Mouse (Mus musculus) ES-CJ7 (cell line): ENCODE measurements around the gene Slc39a9.
A peak's percentile ranks its signal among the peaks of the same experiment; 100 is the strongest.

Experiments used
- DNase-seq: peaks from one replicate; pipeline ENCODE4 v3.0.0; 2011; ENCODE audit warnings: low read depth, low spot score

Slc39a9 gene

DNA sequence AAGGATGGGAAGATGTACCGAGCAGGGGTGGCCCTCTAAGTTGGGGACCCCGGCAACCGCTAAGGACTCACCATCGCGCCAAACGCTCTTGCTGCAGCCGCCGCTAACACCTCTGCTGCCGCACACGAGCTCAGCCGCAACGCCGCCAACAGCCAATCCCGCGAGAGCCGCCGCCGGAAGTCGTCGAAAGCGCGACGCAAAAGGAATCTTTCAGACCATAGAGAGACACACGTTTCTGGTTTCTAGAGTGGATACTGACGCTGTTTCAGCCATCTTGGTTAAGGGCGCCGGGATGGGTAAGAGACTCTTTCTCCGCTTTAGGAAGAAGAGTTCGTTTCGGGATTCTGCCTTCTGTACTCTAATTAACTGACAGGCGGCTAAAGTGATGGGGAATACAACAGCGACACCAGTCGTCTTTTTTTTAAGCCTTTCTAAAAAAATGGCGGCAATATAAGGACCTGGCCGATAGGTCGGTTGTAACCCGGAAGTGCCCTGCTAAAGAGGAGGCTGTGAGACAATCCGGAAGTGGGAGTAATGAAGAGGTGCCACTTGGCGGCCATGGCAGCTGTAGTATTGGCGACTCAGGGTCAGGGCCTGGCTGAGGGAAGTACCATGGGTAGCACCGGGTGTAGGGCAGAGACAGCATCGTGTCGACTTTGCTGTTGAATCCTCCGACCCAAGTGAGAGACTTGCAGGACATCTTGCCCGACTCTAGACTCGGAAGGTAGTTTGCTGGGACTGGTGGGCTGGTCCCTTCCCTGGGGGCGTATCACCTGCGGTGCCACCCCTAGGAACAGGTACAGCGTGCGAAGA lies at the start of gene Slc39a9, which contains the start of gene Erh:
TSS of gene Slc39a9 (plus strand) at position 191 of the 813 bp plus-strand sequence.
TSS of gene Erh (minus strand) at position 649 of the 813 bp plus-strand sequence.
- DNase-seq: peak; percentile 95

DNA sequence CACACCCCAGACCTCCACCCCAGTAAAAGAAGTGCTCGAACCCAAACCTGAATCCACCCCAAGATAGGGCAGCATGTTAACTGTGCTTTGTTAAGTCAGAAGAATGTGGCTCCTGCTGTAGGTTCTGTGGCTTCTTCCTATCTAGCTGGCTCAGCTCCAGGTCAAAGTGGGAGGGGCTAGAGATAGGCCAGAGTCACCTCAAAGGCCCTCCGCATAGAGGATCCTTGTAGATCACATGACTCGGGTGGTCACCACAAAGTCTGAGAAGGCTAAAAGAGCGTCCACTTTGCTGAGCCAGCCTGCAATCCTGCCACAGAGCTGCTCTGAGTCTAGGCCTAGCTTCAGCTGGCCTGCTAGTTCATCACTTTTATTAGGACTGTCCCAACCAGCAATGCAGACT lies 49.5 kb upstream of the Slc39a9 start:
- no peak for DNase-seq

DNA sequence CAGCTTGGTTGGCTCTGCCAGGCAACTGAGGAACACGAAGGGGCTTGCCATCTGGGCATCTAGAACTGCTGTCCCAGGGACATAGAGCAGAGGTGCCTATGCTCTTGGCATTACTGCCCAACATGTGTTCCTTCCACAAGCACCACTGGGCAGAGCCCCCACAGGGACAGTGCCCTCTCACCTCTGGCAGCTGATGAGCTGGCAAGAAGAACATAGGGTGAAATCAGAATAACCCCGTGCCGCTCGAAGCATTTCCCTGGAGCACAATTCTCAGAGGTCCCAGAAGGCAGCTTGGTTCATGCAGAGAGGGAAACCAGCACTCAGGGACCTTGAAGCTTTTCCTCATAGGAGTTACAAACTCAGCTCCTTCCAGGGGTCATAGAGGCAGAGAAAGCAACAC lies 48.9 kb upstream of the Slc39a9 start:
- DNase-seq: no peak

DNA sequence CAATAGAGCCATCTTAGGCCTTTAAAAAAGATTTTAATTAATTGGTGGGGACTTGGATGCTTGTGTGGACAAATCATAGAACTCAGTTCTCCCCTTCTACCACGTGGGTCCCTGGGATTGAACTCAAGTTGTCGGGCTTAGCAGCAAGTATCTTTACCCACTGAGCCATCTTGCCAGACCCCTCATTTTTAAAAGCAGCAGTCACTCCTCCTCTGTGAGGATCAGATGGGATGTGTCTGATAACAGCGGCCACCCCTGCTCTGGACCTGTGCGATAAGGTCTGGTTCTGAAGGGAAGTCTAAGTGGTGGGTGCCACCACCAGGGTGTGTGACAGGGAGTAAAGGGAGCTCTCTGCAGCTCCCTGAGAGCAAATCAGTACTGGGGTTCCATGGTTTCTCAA lies 48.1 kb upstream of the Slc39a9 start:
- no peak for DNase-seq

DNA sequence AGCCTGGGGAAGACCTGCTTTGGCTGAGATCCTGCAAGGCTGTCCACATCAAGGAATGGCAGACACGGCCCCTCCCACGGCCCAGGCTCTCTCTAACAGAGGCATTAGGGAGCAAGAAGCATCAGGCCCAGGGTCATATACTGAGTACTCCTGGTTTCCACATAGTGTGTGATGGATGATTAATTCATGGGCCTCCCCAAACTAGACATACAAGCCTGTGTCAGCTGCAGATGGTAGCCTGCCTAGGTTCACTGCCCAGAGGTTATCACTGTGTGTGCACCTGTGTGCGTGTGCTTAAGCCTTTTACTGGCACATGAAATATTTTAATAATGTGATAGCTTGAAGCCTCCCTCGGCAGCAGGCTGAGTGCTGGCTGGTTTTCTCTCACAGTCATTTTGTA lies 47.7 kb upstream of the Slc39a9 start:
- no peak for DNase-seq

DNA sequence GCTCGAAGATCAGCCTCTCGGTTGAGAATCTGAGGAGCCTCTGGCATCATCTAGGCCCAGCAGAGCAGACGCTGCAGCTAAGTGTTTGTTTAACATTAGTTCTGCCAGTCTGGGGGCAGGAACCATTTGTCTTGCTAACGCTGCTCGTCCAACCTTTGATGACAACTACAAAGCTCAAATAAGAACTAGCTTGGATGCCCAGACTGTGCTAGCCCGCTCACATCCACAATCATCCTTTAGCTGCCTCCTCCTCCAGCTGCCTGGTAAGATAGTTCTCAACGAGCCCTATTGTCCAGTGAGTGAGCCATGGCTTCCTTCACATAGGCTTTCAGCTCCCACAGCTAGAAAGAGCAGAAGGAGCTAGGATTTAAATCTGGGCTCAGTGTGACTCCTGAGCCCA lies 45.4 kb upstream of the Slc39a9 start:
- DNase-seq: no peak

DNA sequence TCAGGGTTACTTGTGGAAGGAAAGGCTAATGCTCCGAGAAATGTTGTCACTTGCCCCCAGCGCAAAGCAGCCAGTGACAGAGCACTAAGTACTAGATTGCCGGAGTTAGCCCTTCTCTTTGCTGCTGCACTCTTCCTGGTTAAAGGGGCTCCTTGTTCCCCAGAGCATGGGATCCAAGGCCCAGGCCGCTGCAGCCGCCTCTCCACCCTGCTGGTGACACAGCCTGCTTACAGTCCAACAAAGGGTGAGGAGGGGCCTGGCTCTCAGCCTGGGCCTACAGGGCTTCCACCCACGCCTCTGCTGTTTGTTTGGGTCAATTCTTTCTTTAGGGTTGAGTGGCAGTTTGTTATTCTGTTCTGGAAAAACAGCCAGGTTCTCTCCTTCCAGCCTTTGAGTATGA lies 44.9 kb upstream of the Slc39a9 start:
- no peak for DNase-seq

DNA sequence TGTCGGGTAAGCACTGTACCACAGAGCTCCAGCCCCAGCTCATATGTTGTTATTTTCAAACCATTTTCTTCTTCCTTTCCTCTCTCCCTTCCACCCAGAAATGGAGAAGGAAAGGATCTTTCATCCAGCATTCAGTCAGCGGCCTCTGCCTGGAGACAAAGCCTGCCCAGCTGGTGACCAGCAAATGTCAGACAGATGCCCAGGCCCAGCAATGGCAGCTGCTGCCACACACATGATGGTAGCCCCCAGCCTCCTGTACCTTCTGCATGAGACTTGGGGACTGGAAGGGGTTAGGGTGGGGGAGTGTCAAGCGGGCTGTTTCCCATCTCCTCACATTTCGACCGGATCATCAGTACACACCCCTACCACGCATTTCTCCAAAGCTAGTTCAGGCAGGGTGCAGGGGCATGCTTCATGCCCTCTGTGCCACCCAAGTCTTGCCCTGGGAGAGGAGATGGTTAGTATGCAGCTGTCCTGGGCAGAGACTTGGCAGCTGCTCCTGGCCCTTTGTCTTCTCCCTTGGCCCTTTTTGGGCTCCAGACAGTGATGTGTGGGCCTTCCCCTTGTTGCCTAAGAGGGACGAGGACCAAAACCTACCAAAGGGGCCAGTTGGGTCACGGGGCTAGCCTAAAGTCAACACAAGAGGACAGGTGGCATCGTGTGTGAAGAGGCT lies 42.0 kb upstream of the Slc39a9 start:
- no peak for DNase-seq

DNA sequence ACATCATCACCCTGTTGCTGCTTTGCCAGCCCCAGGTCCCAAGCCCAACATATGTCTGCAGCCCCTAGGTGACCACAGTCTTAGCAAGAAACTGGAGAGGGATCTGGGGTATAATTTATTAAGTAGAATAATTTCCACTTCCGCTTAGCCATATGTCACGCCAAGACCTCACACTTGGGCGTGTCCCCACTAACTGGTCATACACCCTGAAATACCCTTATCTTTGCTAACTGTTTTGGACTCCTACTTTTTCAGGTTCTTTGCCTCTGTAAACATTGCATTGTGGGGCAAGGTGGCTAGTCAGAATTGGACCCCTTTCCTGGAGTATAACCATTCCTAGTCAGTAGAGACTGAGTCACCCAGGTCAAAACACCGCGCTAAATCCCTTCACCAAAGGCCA lies 41.3 kb upstream of the Slc39a9 start:
- DNase-seq: no peak

DNA sequence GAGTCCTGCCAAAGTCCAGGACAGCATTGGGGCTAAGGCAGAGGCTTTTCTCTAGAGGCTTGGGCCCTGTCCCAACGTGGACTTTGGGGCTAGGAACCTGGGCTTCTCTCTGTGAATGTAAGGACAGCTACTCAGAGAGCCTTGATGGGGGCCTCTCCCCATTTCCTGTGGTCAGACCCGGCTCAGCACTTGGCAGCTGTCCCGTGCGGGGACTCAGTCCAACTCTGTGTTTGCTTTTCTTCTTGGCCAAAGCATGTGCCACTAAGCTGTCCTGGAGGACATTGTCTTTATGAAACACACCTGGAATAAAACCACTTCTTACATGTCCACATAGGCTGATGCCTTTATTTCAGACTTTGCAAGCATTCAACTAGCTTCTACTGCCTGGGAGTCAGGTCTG lies 40.1 kb upstream of the Slc39a9 start:
- DNase-seq: no peak

DNA sequence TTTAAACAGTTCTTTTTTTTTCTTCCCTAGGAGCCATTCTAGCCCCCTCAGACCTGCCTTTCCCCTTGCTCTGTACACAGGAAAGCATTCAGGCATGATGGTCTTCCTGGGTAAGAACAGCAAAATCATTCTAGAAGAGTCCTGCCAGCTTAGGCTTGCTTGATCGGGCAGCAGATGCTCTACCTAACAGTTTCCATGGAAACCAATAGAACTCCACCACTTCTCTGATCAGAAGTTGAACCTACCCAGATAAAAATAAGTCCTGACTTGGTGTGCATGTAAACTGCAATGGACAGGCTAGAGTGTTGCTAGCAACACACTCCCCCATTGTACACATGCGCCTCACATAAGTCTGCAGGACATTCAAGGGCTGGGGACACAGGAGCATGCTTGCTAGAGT lies 39.5 kb upstream of the Slc39a9 start:
- no peak for DNase-seq

DNA sequence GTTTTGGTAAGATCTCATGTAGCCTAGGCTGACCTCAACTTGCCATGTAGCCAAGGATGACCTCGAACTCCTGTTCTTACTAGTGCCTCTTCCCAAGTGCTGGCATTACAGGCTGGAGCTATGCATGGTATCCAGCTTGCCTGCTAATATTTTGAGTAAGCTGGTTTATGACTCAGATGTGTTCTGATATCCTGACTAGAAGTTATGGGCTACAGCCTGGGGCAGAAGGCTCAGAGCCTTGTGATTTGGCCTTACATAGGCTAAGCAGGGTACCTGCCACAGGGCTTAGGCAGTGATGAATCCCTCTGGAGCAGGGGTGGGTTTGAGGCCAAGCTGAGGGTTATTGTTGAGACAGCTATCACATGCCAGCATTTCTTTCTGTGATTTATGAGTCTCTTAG lies 35.1 kb upstream of the Slc39a9 start:
- DNase-seq: no peak

DNA sequence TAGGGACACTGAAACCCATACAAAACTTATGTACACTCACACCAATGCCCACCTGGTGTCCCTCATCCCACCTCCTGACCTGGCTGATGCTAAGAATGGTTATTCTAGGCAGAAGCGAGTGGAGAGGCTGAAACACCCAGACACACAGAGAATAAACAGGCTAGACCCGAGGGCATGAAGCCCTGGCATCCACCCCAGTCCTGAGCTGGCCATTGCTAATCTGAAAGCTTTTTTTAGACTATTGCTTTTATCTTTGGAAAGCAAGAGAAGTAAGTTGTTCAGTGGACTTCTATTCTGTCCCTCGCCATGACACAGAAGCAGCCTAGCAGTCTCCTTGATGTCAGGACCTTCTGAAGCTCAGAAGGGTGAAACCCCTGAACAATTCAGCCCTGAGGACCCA lies 33.8 kb upstream of the Slc39a9 start:
- no peak for DNase-seq

DNA sequence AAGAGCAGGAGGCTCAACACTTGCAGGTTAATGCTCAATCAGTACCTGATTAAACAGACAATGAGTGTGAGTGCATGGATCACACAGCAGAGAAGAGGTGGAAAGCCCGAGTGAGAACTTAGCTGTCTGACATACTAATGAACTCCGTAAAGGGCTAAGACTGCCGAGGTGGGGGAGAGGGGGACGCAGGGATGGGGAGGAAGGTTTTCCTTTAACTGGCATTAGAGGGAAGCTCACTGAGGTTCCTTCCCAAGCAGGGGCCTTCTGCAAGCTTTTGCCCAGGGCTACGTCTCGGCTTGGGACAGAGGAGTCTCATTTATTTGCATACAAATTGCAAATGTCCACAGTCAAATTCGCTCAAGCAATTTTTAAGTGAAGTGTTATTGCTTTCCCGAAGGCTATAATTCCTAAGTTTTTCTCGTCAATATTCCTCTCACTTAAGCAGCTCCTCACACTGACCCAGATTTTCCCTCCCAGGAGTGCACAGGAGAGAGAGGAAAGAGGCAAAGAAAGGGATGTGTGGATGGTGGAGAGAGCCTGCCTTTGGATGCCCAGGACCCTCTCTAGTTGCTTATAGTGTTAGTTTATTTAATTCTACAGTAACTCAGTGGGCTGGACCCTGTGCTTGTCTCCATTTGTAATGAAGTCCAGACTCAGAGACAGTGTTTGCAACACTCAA lies 31.4 kb upstream of the Slc39a9 start:
- DNase-seq: no peak

DNA sequence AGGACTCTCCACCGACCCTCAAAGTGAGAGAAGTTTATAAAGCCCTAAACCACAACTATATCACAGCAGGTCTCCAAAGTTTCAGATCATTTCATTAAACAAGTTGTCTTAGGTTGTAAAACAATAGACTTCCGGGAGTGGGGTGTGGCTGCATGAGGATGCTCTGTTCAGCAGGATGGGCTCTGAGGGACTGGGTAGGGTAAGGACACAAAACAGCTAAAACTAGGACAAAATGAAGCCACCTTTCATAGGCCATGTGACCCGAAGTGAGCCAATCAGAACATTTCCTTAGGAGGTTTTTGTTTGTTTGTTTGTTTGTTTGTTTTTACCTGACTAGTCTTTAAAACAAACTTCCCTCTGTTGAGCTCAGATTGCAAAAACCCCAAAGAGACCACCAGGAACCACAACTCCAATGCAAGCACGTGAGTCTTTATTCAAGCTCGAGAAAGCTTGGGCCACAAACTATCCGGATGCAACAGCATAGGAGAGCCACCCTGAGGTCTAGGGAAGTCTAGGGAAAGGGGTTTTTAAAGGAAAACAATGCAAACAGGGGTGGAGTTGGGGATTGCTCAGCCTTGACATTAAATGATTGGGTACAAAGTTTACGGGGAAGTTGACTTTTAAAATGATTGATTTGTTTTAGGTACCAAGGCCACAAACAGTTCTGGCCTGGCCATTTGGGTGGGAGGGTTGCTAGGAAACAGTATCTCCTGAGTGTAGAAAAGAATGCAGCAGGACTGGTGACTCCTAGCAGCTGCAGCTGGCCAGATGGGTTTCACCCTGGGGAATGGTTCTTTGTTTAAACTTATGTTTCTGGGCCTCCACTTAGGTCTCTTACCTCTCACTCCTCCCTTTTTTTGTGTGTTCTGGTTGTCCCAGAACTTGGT lies 28.1 kb upstream of the Slc39a9 start:
- peak; percentile 48 for DNase-seq

DNA sequence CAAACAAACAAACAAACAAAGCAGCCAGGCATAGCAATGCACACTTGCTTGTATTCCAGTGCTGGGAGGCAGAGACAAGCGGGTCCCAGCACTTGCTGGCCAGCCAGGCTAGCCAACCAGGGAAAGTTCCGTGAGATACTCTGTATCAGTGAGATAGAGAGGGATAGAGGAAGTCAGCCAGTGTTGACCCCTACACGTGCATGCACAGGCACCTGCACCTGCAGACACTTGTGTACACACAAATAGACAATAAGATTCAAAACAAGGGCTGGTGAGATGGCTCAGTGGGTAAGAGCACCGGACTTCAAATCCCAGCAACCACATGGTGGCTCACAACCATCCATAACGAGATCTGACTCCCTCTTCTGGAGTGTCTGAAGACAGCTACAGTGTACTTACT lies 23.2 kb upstream of the Slc39a9 start:
- no peak for DNase-seq

DNA sequence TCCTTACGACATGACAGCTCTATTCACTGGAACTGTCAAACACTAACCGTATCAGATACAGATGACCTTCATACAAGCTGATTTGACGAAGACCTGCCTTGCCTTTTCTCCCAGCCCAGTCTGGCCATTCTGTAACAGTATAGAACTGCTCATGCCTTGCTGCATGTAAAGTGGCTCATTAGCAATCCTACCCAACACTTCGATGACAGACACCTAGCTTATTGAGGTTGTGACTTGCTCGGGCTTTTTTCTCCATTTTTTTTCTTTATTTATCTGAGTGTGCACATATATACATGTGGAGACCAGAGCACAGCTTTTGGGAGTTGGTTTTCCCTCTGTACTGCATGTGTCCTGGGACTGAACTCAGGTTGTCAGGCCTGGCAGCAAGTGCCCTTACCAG lies 11.9 kb upstream of the Slc39a9 start:
- DNase-seq: no peak

DNA sequence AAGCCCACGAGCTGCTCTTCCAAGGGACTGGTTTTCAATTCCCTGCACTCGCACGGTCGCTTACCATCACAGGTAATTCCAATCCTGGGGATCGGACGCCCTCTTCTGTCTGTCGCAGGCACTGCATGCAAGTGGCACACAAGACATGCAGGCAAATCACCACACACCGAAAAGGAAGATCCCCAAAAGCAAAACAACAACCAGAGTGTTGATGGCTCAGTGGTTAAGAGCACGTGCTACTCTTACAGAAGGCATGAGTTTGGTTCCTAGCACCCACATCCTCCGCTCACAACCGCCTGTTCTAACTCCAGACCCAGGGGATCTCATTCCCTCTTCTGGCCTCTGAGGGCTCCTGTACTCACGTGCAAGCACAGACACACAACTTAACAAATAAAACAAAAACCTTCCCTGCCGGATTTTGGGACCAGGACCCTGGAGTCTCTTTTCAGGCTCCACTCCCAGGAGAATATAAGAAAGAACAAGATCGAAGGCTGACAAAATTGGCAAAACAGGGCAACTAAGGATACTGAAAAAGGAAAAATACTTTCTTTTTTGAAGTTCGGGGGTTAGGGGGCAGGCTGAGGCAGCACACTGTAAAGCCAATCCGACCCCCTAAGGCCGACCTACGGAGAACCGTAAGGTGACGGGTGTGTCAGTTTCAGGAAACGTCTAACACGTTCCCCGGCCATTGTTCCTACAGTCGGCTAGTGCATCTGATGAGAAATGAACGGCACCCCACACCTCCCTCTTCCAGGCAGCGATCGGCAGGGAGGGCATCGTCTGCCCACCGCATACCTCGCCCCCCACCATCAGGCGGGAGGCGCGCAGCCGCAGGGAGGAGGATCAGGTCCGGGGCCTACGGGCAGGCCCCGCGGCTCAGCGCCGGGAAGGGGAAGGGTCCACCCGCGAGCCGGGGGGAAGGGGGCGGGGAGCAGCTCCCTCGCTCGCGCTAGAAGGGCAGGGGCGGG lies 674 bp upstream of the Slc39a9 start:
- DNase-seq: peak; percentile 95

DNA sequence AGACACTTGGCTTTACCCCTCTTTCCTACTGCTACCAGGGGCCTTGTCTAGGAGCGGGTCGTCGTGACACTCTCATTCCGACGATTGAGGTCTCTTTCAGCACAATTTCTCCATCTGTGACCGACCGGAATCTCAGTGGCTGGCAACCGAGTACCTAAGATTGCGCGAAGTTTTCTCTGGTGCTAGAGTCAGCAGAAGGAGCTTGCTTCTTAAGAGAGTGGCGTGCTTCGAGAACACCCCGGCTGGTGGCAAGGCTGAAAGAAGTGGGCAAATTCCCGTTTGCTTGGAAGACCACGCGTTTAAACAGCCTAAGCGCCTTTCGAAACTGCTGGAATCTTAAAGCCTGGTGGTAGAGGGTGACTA lies 804 bp downstream of the Slc39a9 start:
- DNase-seq: no peak

DNA sequence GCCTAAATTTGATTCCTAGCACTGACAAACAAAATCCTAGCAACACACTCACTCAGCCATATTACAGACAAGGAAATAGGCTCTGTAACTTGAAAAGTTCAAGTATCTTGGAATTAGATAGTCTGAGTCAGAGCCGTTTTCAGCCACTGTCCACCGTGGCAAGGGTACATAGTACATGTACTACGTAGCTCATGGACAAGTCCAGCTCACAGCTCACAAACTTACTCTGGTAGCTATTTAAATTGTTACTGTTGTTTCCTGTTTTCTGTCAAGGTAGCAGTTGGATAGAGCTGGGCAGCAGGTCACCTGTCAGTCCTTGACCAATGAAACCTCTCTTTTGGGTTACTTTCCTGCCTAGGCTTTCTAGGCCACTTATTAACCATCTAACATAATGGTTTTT lies 2.7 kb downstream of the Slc39a9 start:
- no peak for DNase-seq
